Mouse (Mus musculus) retina, embryonic 14.5 days (tissue): ENCODE measurements at regions not wholly inside any gene's neighbourhood (a gene's known extent, or its start where the extent isn't known, plus 50 kb on each side); places are given as distances from the start of the nearest gene placed in this dataset.

Experiments used
- DNase-seq: peaks from one replicate; pipeline ENCODE4 v3.0.0-alpha.2; 2015; ENCODE audit warnings: low spot score

DNA sequence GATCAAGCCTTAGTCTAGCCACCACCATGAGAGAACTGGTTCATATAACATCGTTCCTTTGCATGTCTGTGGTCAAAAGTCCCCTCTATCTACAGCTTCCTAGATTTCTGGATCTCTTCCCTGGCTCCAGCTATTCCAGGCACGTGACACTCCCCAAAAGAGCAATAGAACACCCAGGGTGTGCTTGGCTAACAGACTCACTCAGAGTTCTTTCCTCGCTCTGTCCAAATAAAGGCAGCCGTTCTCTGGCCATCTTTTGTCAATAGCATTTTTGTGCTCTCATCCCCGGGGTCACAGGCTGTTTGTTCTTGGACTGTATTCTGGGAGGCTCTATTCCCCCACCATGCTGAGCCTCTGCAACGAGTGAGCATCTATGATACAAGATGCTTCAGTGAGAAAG is 87.3 kb upstream of the Nckap5 start:
- DNase-seq = no peak

DNA sequence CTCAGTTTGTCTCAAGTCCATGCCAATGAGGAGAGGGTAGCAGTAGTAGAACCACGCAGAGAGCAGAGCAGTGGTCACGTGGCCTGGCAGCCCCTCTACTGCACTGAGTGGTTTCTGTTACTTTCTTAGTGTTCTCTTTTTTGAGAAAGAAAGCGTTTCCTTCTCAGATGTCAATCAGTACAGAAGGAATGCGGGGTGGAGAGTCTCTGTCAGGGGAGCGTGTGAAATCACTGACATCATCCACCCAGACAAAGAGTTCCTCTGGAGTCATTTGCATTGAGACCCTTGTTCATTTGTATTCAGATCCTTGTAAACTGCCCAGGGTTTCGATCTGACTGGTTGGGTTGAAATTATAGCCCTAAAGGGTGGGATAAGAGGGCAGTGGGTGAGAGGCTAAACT is 85.8 kb upstream of the Nckap5 start:
- DNase-seq = no peak

GRCm38 (mm10) chr1:126911277-126912060 is 80.9 kb upstream of the Nckap5 start:
- DNase-seq = no peak

- DNase-seq = no peak
These were observed 76.8 kb upstream of the Nckap5 start for GRCm38 (mm10) chr1:126907417-126907816.

- DNase-seq = no peak
These were observed 67.9 kb upstream of the Nckap5 start for GRCm38 (mm10) chr1:126898484-126898883.

DNA sequence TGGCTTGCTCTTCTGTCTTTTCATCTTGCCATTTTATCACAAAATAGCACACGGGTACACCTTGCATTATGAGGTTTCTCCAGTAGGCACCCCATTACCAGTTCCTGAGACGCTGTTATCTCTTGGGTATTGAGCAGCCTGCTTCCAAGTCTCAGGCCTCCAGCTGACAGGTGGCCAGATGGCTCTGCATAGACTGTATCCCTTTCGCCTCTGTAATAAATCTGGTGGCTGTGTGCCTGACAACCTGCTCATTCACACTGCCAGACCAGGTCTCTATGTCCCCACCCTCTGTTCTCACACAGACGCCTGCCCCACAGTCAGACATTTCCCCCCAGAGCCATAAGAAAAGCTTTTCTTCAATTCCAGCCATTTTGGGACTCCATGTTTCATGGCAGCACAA is 66.3 kb upstream of the Nckap5 start:
- no peak for DNase-seq

- DNase-seq = no peak
These were observed 50.2 kb upstream of the Nckap5 start for GRCm38 (mm10) chr1:126880801-126881200.
